Mouse (Mus musculus): ENCODE measurements around the gene Slc30a5. TPM values are rescaled to one million over a fixed set of nuclear protein-coding genes. Genes with fewer than 3 reads are reported as not detected.

Slc30a5 gene
- polyA plus RNA-seq, 1 experiment from 2014 or later: 30.2 TPM

DNA sequence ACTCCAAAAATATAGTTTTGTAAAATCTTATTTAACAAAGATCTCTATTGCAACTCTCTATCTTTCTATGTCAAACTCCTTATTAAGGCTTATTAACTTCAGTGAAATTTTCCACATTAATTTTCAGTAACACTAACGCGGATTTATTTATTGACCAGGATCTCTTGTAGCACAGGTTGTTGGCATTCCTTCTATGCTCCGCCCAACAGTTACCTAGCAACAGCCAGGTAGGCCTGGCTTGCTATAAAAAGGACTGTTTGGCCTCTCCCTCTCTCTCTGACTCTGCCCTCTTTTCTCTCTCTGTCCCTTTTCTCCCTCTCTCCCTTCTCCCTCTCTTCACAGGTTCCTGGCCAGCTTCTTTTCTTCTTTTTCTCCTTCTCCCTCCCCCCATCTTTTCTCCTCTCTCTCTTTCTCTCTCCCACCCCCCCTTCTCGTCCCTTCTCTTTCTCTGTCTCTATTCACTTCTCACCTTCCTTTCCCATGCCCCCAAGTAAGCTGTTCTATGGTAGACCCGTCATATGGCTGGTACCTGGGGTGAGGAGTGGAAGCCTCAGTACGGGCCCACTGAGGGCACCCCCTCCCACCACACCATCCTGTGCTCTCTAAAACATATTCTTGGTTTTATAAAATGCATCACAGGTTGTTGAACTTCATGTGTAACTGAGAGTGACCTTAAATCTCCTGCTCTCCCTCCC lies 45.8 kb downstream of the Slc30a5 start:
- H3K27me3 ChIP-seq (ENCODE audit: control insufficient read depth, insufficient read depth, low read depth, low read length): no peaks in the 10 kb centered on the region
- no peak overlapping the region for H3K4me2 ChIP-seq (ENCODE audit: low read length)
- no peaks in the 10 kb centered on the region for H3K36me3 ChIP-seq (ENCODE audit: control insufficient read depth, insufficient read depth, low read length)
- 79% methylated on average over 6 of the region's 6 CpGs for WGBS
- no peak overlapping the region for H3K9ac ChIP-seq (ENCODE audit: low read depth, low read length)
- peaks cover 6% of the 10 kb centered on the region for H3K4me1 ChIP-seq (ENCODE audit: control insufficient read depth, insufficient read depth, low read length)
- no peak for ATAC-seq
- H3K27ac ChIP-seq (ENCODE audit: low read length): no peak overlapping the region
- no peak overlapping the region for H3K4me3 ChIP-seq (ENCODE audit: low read depth, low read length)
- no peaks in the 10 kb centered on the region; the same call in 1 of the 2 replicates for H3K9me3 ChIP-seq (replicated peaks; ENCODE audit: control insufficient read depth, low read length, poor library complexity, severe bottlenecking)

GRCm38 (mm10) chr13:100786414-100786867 lies 46.8 kb downstream of the Slc30a5 start, which contains the start of gene Ccnb1:
Gene Ccnb1, minus strand, starts transcription at chr13:100786570.
- under 1% methylated on average over 35 of the region's 35 CpGs for WGBS
- Histone ChIP-seq H3K4me3 (ENCODE audit: low read depth, low read length) (peak within 1 kb of the TSS; percentile 49), H3K27me3 (ENCODE audit: control insufficient read depth, insufficient read depth, low read depth, low read length) (no peaks in the 10 kb centered on the region), H3K4me2 (ENCODE audit: low read length) (peak within 1 kb of the TSS; percentile 95), H3K9ac (ENCODE audit: low read depth, low read length) (peak within 1 kb of the TSS; percentile 63; the same call in 1 of the 2 replicates), H3K4me1 (ENCODE audit: control insufficient read depth, insufficient read depth, low read length) (peaks cover 6% of the 10 kb centered on the region), H3K27ac (ENCODE audit: low read length) (no peak within 1 kb of the TSS), H3K36me3 (ENCODE audit: control insufficient read depth, insufficient read depth, low read length) (no peaks in the 10 kb centered on the region), H3K9me3 (replicated peaks; ENCODE audit: control insufficient read depth, low read length, poor library complexity, severe bottlenecking) (no peaks in the 10 kb centered on the region)
- peak; percentile 99 for ATAC-seq

GRCm38 (mm10) chr13:100785806-100786413 lies 47.3 kb downstream of the Slc30a5 start:
- peak overlapping the region; percentile 95 for H3K4me2 ChIP-seq (ENCODE audit: low read length)
- H3K27ac ChIP-seq (ENCODE audit: low read length): no peak overlapping the region
- H3K4me3 ChIP-seq (ENCODE audit: low read depth, low read length): peak overlapping the region; percentile 49
- H3K36me3 ChIP-seq (ENCODE audit: control insufficient read depth, insufficient read depth, low read length): no peaks in the 10 kb centered on the region
- H3K27me3 ChIP-seq (ENCODE audit: control insufficient read depth, insufficient read depth, low read depth, low read length): no peaks in the 10 kb centered on the region
- H3K4me1 ChIP-seq (ENCODE audit: control insufficient read depth, insufficient read depth, low read length): peaks cover 6% of the 10 kb centered on the region
- WGBS: under 1% methylated on average over 30 of the region's 30 CpGs
- ATAC-seq: peak; percentile 44
- H3K9me3 ChIP-seq (replicated peaks; ENCODE audit: control insufficient read depth, low read length, poor library complexity, severe bottlenecking): no peaks in the 10 kb centered on the region
- H3K9ac ChIP-seq (ENCODE audit: low read depth, low read length): peak overlapping the region; percentile 22; the same call in 1 of the 2 replicates

- no peaks in the 10 kb centered on the region for H3K27me3 ChIP-seq (ENCODE audit: control insufficient read depth, insufficient read depth, low read depth, low read length)
- no peaks in the 10 kb centered on the region for H3K9me3 ChIP-seq (replicated peaks; ENCODE audit: control insufficient read depth, low read length, poor library complexity, severe bottlenecking)
- H3K4me1 ChIP-seq (ENCODE audit: control insufficient read depth, insufficient read depth, low read length): peaks cover 11% of the 10 kb centered on the region
- ATAC-seq: no peak
- WGBS: 81% methylated on average over 3 of the region's 3 CpGs
- no peak overlapping the region for H3K9ac ChIP-seq (ENCODE audit: low read depth, low read length)
- H3K27ac ChIP-seq (ENCODE audit: low read length): no peak overlapping the region
- H3K4me2 ChIP-seq (ENCODE audit: low read length): no peak overlapping the region
- H3K36me3 ChIP-seq (ENCODE audit: control insufficient read depth, insufficient read depth, low read length): no peaks in the 10 kb centered on the region
- no peak overlapping the region for H3K4me3 ChIP-seq (ENCODE audit: low read depth, low read length)
These were observed 55.7 kb downstream of the Slc30a5 start for GRCm38 (mm10) chr13:100777491-100777890.

DNA sequence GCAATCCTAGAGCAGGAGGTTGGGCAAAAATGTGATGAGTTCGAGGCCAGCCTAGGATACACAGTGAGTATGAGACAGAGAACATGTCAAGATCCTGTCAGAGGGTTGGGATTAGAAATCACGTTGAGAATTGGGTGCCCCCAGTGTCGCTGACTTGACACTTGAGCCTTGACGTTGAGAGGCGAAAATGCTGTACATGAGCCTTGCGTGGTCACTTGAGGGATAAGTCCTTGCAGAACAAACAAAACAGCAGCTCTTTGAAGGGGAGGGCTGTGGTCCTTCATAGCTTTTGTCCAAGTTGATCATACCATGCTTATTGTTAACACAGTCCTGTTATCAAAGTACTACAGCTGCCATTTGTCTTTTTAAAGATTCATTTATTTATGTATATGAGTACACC lies 56.5 kb downstream of the Slc30a5 start:
- H3K27ac ChIP-seq (ENCODE audit: low read length): no peak overlapping the region
- H3K9me3 ChIP-seq (replicated peaks; ENCODE audit: control insufficient read depth, low read length, poor library complexity, severe bottlenecking): no peaks in the 10 kb centered on the region
- WGBS: 66% methylated on average over 6 of the region's 6 CpGs
- peaks cover 11% of the 10 kb centered on the region for H3K4me1 ChIP-seq (ENCODE audit: control insufficient read depth, insufficient read depth, low read length)
- H3K4me3 ChIP-seq (ENCODE audit: low read depth, low read length): no peak overlapping the region
- ATAC-seq: no peak
- H3K27me3 ChIP-seq (ENCODE audit: control insufficient read depth, insufficient read depth, low read depth, low read length): no peaks in the 10 kb centered on the region
- no peaks in the 10 kb centered on the region for H3K36me3 ChIP-seq (ENCODE audit: control insufficient read depth, insufficient read depth, low read length)
- H3K4me2 ChIP-seq (ENCODE audit: low read length): no peak overlapping the region
- no peak overlapping the region for H3K9ac ChIP-seq (ENCODE audit: low read depth, low read length)

DNA sequence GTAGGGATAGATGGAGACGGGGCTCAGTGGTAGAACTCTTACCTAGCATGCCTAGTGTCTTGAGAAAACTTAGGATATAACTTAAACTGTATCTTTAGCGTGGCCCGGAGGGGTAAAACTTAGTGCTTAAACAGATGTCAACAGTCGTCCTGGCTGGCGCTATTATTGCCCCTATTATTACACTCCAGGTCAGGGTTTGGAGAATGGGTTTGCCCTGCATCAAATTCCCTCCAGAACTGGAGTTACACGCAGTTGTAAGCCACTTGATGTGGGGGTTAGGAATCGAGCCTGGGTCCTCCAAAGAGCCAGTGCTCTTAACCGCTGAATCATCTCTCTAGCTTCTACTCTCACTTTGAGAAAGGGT lies 57.2 kb downstream of the Slc30a5 start:
- peak overlapping the region; percentile 72 for H3K4me3 ChIP-seq (ENCODE audit: low read depth, low read length)
- peaks cover 11% of the 10 kb centered on the region for H3K4me1 ChIP-seq (ENCODE audit: control insufficient read depth, insufficient read depth, low read length)
- peak overlapping the region; percentile 50 for H3K9ac ChIP-seq (ENCODE audit: low read depth, low read length)
- no peaks in the 10 kb centered on the region for H3K36me3 ChIP-seq (ENCODE audit: control insufficient read depth, insufficient read depth, low read length)
- H3K27me3 ChIP-seq (ENCODE audit: control insufficient read depth, insufficient read depth, low read depth, low read length): no peaks in the 10 kb centered on the region
- ATAC-seq: peak; percentile 59; the same call in 1 of the 2 replicates
- peak overlapping the region; percentile 33 for H3K27ac ChIP-seq (ENCODE audit: low read length)
- WGBS: 10% methylated on average over 8 of the region's 8 CpGs
- H3K4me2 ChIP-seq (ENCODE audit: low read length): peak overlapping the region; percentile 99
- H3K9me3 ChIP-seq (replicated peaks; ENCODE audit: control insufficient read depth, low read length, poor library complexity, severe bottlenecking): no peaks in the 10 kb centered on the region

DNA sequence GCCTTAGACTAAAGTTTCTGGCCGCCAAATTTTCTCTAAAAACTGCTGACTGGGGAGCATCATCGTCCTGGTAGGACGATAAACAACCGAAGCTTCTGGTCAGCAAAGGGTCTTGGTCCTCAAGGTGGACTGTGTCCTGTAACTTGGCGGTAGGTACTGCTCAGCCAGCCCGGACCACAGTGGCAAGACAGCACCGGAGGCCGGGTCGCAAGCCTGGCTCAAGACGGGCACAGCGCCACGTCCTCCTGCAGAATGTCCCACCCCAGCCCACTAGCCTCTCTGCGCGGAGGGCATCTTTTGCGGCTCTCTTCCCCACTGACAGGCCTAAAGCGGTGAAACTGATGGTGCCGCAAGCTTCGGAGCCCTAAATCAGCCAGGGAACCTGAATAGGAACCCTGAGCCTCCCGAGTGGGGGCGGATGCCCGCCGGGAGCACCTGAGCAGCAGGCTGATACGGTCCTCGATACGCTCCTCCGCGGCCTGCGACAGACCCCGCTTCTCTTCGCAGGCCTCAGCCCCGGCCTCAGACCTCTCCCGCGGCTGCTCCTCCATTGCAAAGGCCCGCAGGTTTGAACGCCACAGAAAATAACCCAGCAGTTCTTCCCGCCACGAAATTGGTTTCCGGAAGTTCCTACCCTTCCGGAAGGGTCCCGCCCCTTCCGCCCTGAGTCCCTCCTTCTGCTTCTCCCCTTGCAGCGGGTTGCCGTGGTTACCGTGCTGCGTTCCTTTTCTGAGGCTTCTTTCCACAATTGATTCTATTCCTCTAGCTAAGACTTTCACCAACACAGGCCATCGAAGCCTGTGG lies 57.8 kb downstream of the Slc30a5 start, which contains the start of gene Cenph:
Gene Cenph (minus strand): TSS at position 648 of the 804 bp plus-strand sequence.
- Histone ChIP-seq H3K4me3 (ENCODE audit: low read depth, low read length) (peak within 1 kb of the TSS; percentile 72), H3K4me2 (ENCODE audit: low read length) (peak within 1 kb of the TSS; percentile 99), H3K9me3 (replicated peaks; ENCODE audit: control insufficient read depth, low read length, poor library complexity, severe bottlenecking) (no peaks in the 10 kb centered on the region), H3K4me1 (ENCODE audit: control insufficient read depth, insufficient read depth, low read length) (peaks cover 11% of the 10 kb centered on the region), H3K27me3 (ENCODE audit: control insufficient read depth, insufficient read depth, low read depth, low read length) (no peaks in the 10 kb centered on the region), H3K9ac (ENCODE audit: low read depth, low read length) (peak within 1 kb of the TSS; percentile 66), H3K27ac (ENCODE audit: low read length) (peak within 1 kb of the TSS; percentile 33), H3K36me3 (ENCODE audit: control insufficient read depth, insufficient read depth, low read length) (no peaks in the 10 kb centered on the region)
- WGBS: under 1% methylated on average over 46 of the region's 46 CpGs
- peak; percentile 98 for ATAC-seq

DNA sequence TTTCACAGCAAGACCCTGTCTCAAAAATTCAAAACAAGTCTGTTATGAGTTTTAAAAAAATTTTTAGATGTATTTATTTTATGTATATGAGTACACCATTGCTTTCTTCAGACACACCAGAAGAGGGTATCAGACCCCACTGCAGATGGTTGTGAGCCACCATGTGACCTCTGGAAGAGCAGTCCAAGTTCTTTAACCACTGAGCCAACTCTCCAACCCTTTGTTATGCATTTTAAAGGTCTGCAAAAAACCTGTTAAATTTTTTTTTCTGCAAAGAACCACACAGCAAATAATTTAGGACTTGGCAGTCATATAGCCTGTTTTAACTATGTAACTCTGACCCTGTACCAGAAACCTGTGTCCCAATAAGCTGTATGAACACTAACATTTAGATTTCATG lies 58.5 kb downstream of the Slc30a5 start:
- H3K36me3 ChIP-seq (ENCODE audit: control insufficient read depth, insufficient read depth, low read length): no peaks in the 10 kb centered on the region
- no peak overlapping the region for H3K27ac ChIP-seq (ENCODE audit: low read length)
- no peaks in the 10 kb centered on the region for H3K9me3 ChIP-seq (replicated peaks; ENCODE audit: control insufficient read depth, low read length, poor library complexity, severe bottlenecking)
- peaks cover 11% of the 10 kb centered on the region for H3K4me1 ChIP-seq (ENCODE audit: control insufficient read depth, insufficient read depth, low read length)
- H3K4me3 ChIP-seq (ENCODE audit: low read depth, low read length): no peak overlapping the region; the same call in 1 of the 2 replicates
- ATAC-seq: no peak
- peak overlapping the region; percentile 99 for H3K4me2 ChIP-seq (ENCODE audit: low read length)
- no peaks in the 10 kb centered on the region for H3K27me3 ChIP-seq (ENCODE audit: control insufficient read depth, insufficient read depth, low read depth, low read length)
- no peak overlapping the region for H3K9ac ChIP-seq (ENCODE audit: low read depth, low read length)

Data from midbrain, embryonic 16.5 days (tissue).